Mouse (Mus musculus): ENCODE measurements at regions not wholly inside any gene's neighbourhood (a gene's known extent, or its start where the extent isn't known, plus 50 kb on each side); places are given as distances from the start of the nearest gene placed in this dataset.

GRCm38 (mm10) chr1:152313480-152313879, 73.0 kb downstream of the Tsen15 start:
- peak in 1 of 2 experiments; percentile 16 for DNase-seq (ENCODE audit: low read depth in 2 of 2, low spot score in 2 of 2)

- no peak for DNase-seq (ENCODE audit: low read depth in 2 of 2, low spot score in 2 of 2)
Observed at GRCm38 (mm10) chr1:152305461-152305860, 81.0 kb downstream of the Tsen15 start.

GRCm38 (mm10) chr1:152304487-152305130, 81.9 kb downstream of the Tsen15 start:
- DNase-seq (ENCODE audit: low read depth in 2 of 2, low spot score in 2 of 2), result no peak

- no peak for DNase-seq (ENCODE audit: low read depth in 2 of 2, low spot score in 2 of 2)
Observed at GRCm38 (mm10) chr1:152301355-152301754, 85.1 kb downstream of the Tsen15 start.

DNA sequence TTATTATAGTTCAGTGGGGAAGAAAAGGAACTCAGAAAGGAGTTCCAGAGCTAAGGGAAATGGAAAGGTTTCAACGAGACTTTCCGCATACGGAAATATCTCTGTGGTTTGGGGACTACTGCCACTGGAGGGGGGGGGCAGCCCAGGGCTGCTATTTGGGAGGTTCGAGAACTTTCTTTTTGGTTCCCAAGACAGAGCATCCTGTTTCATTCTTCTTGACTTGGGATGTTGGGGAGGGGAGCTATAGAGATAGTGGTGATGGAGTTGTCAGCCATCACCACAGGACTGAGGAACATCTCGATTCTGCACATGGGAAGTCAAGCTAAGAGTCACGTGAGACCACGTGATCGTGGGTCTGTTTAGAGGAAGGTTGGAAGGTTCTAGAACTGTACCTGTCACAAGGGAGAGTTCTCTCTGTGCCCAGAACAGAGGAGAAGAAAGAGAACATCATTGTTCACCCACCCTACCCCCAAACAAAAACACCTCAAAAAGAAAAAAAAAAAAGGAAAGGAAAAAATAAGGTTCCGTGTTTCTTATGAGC, 94.2 kb downstream of the Tsen15 start:
- no peak for DNase-seq (ENCODE audit: low read depth in 2 of 2, low spot score in 2 of 2)

DNA sequence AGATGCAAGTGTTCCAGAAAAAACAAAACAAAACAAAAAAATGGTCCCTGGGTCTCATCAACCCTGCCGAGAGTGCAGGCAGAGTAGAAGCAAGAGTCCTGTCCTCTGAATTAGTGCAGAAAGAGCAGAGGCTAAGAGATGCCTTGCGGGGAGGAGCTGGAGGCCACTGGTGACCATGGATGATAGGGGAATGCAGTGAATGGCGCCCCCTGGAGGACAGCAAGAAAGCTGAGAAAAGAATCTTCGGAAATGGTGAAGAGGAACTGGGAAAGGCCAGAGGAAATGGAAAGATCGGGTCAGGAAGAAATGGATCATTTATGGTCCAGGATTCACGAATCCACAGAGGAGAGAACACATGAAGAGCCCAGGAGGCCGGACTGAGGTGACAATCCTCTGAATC, 95.7 kb downstream of the Tsen15 start:
- peak; percentile 48 to 67 for DNase-seq (ENCODE audit: low read depth in 2 of 2, low spot score in 2 of 2)

- peak; percentile 13 to 33 for DNase-seq (ENCODE audit: low read depth in 2 of 2, low spot score in 2 of 2)
Observed at GRCm38 (mm10) chr1:152287566-152288490, 98.7 kb downstream of the Tsen15 start.

- DNase-seq (ENCODE audit: low read depth in 2 of 2, low spot score in 2 of 2), result no peak
Observed at GRCm38 (mm10) chr1:152286677-152287076, 99.8 kb downstream of the Tsen15 start.

DNA sequence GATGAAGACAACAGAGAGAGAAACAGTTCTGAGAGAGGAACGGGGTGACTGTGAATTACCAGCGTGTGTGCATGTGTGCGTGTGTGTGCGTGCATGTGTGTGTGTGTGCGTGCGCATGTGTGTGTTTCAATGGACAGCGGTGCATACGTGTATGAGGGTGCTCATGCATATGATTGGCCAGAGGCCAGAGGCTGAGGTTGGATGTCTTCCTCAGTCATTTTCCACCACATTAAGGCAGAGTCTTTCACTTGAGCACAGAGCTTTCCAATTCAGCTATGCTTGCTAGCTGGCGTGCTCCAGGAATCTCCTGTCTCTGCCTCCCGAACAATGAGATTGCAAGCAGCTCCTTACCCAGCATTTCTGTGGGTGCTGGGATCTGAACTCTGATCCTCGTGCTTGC, 104.4 kb downstream of the Tsen15 start:
- no peak for DNase-seq (ENCODE audit: low read depth in 2 of 2, low spot score in 2 of 2)

GRCm38 (mm10) chr1:152281201-152281600, 105.3 kb downstream of the Tsen15 start:
- DNase-seq (ENCODE audit: low read depth in 2 of 2, low spot score in 2 of 2), result no peak

GRCm38 (mm10) chr1:152280014-152280413, 106.5 kb downstream of the Tsen15 start:
- no peak for DNase-seq (ENCODE audit: low read depth in 2 of 2, low spot score in 2 of 2)

- no peak for DNase-seq (ENCODE audit: low read depth in 2 of 2, low spot score in 2 of 2)
Observed at GRCm38 (mm10) chr1:152275011-152275410, 111.5 kb downstream of the Tsen15 start.

DNA sequence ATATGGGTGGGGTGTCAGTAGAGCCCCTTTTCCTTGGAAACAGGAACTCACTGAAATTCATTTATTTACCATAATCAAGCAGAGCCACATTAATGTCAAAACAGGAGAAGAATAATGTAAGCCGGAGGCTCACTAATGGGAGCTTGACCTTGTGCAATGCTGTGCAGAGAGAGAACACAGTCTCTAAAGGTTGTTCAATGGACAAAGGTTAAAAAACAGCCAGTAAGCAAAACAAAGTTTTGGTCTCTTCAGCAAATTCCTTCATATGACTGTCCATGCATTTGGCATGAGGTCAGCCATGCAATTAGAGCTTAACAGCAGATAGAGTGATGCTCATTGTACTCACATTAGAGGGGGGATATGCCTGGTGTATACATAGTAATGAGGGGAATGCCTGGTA, 113.1 kb downstream of the Tsen15 start:
- DNase-seq (ENCODE audit: low read depth in 2 of 2, low spot score in 2 of 2), result no peak

DNA sequence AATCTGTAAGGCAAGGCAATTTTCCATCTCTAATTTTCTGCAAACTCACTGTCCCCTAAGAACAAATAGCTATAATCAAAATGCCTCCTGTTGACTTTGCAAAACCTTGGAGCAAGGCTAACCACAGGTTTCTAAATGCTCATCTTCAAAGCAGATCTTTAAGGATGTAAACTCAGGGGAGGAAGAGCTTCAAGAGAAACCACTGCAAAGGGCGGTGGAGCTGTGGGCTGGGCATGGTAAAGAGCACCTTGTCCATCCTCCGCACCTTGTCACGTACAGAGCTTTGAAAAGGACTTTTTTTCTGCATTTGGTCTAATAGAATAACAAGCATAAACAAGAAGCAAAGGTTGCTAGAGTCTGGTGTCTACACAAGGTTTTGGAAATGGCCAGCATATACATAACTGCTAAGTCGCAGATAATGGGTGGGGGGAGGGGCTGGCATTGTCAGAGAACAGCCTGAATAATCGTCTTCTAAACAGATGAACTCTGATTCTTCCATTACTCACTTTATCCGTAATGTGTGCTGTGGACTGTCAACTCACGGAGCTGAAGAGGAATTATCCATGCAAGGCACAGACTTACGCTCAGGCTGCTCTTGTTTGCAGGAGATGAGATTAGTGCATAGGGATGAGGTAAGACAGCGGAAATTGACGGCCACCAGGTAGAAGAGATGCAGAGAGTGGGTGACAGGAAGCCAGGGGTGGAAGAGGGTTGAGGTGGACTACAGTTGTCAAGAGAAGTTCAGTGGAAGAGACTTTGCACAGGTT, 116.4 kb downstream of the Tsen15 start:
- DNase-seq (ENCODE audit: low read depth in 2 of 2, low spot score in 2 of 2), result no peak

- no peak for DNase-seq (ENCODE audit: low read depth in 2 of 2, low spot score in 2 of 2)
Observed at GRCm38 (mm10) chr1:152266390-152266789, 120.1 kb downstream of the Tsen15 start.

GRCm38 (mm10) chr1:152264981-152265380, 121.5 kb downstream of the Tsen15 start:
- DNase-seq (ENCODE audit: low read depth in 2 of 2, low spot score in 2 of 2), result no peak

DNA sequence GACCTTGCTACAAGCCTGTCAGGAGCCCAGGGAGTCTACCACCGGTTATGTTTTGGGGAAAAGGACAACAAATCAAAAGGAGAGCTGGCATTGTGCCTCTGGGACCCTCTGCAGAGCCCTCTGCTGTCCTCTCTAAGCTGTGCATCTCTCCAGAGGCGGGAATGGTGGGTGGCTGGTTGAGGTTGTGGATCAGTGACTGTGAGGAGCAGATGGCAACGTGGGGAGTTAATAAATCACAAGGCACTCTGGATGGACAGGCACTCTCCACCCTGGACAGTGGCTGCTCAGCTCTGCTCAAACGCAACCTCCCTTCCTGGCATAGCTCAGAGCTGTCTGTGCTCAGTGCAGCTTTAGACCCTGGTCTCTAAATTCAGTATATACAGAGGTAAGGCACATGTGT, 125.0 kb downstream of the Tsen15 start:
- DNase-seq (ENCODE audit: low read depth in 2 of 2, low spot score in 2 of 2), result no peak

GRCm38 (mm10) chr1:152260950-152261349, 125.5 kb downstream of the Tsen15 start:
- DNase-seq (ENCODE audit: low read depth in 2 of 2, low spot score in 2 of 2), result no peak

DNA sequence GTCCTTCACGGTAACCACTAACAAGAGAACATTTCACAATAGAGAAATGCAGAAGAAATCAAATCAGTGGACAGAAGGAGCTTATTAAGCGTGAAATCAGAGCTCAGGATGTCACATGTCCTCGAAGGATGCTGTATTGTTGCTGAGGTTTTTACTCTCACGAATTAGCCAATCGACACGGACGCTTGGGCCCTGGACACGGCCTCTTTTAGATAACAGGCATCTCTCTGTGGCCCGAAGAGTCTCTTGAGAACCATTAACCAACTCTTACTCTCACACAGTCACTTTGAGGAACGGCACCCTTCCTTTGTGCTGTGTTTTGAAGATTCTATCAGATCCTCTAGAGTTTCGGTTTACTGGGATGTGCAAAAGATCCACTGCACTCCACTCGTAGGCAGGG, 128.2 kb downstream of the Tsen15 start:
- no peak for DNase-seq (ENCODE audit: low read depth in 2 of 2, low spot score in 2 of 2)

DNA sequence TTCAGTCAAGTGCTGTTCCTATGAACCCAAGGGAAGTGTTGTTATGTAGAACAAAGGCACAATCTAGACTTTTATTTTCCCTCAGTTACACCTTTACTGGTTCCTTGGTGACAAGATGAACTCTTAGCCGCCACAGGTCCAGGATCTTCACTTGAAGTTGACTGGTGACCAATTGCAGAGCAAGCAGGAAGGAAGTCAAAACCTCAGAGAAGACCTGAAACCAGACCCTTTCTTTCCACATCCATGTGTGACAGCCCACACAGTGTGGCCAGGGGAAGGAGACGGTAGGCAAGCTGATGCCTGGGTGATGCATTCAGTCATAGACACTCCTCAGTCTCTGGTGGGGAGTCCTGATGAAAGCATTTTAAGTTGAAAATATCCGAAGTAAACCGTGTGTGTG, 132.6 kb downstream of the Tsen15 start:
- DNase-seq (ENCODE audit: low read depth in 2 of 2, low spot score in 2 of 2), result peak; percentile 7 to 9

DNA sequence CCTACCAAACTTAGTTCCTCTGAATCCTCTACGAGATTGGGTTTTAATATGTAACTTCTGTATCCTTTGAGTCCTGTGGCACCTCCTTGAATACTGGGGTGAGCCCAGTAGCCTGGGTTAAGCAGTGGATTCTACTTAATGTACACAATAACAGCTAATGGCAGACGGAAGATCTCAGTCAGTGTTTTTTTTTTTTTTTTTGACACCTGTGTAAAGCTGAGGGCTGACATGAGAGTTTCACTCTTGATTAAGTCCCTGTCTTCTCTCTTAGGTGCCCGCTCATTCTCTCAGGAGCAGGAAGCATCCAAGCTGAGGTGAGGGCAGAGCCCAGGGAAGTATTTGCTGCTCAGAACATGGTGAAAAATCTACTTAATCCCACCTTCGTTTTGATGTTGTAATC, 133.0 kb downstream of the Tsen15 start:
- no peak for DNase-seq (ENCODE audit: low read depth in 2 of 2, low spot score in 2 of 2)
